Mouse (Mus musculus) CH12.LX (cell line): Measurements from ENCODE around the gene Pik3cg. TPM values are rescaled to one million over a fixed set of nuclear protein-coding genes. Genes with fewer than 3 reads are reported as not detected.
"Not testable (repeated sequence)": the region's sequence is repeated elsewhere in the genome, so short reads cannot be mapped to it uniquely, and the experiment has no call there.

Experiments
- DNase-seq: peaks from one replicate; pipeline ENCODE4 v3.0.0-alpha.2; 2013; ENCODE audit errors: extremely low read depth
- H3K27ac ChIP-seq: 2 replicates; pipeline ENCODE4 v1.5.1; 2012; ENCODE audit warnings: low read depth, mild to moderate bottlenecking, control low read depth, moderate library complexity; ENCODE audit not compliant: insufficient read depth
- H3K27me3 ChIP-seq: replicated peaks from 2 replicates; pipeline ENCODE3; 2012; ENCODE audit warnings: inconsistent platforms
- H3K36me3 ChIP-seq, 2 experiments: replicated peaks in 1 of 2; 2 replicates each; pipeline versions ENCODE3 to v1.6.1; 2012; ENCODE audit warnings: inconsistent platforms in 1 of 2, low read length in 1 of 2, mild to moderate bottlenecking in 1 of 2, mixed read lengths in 1 of 2, moderate library complexity in 1 of 2; ENCODE audit not compliant: control insufficient read depth in 1 of 2, insufficient read depth in 1 of 2
- H3K4me1 ChIP-seq, 2 experiments: 2 replicates each; pipeline ENCODE4 v1.6.1; 2012; ENCODE audit warnings: inconsistent platforms in 1 of 2, moderate library complexity in 1 of 2; ENCODE audit not compliant: insufficient read depth in 2 of 2, control insufficient read depth in 1 of 2
- H3K4me2 ChIP-seq: 2 replicates; pipeline ENCODE4 v1.6.1; 2012; ENCODE audit warnings: low read depth, mild to moderate bottlenecking, control low read depth; ENCODE audit not compliant: poor library complexity, insufficient read depth, severe bottlenecking
- H3K4me3 ChIP-seq, 3 experiments: fragments of 150-350 bp in 1 of 3; sonication (generic) in 1 of 3; replicated peaks in 1 of 3; 2 replicates each; pipeline versions ENCODE3 to v1.5.1; 2011 to 2012; ENCODE audit warnings: low read depth in 2 of 3, low read length in 2 of 3, mild to moderate bottlenecking in 2 of 3, moderate library complexity in 2 of 3, control low read depth in 1 of 3, improper control_type of control experiment in 1 of 3, inconsistent platforms in 1 of 3, mixed read lengths in 1 of 3; ENCODE audit not compliant: poor library complexity in 1 of 3
- H3K79me2 ChIP-seq: replicated peaks from 2 replicates; pipeline ENCODE4 v1.6.1; 2012; ENCODE audit warnings: mild to moderate bottlenecking, moderate library complexity; ENCODE audit not compliant: control insufficient read depth, poor library complexity, insufficient read depth, severe bottlenecking; ENCODE audit errors: extremely low read depth
- H3K9ac ChIP-seq: 2 replicates; pipeline ENCODE4 v1.6.1; 2012; ENCODE audit warnings: low read depth, mild to moderate bottlenecking, control low read depth, moderate library complexity; ENCODE audit not compliant: insufficient read depth
- H3K9me3 ChIP-seq: replicated peaks from 2 replicates; pipeline ENCODE3; 2012; ENCODE audit warnings: low read length, inconsistent platforms, mixed read lengths
- ELF1 ChIP-seq: IDR thresholded peaks from 2 replicates; pipeline ENCODE4 v1.6.1; 2014; ENCODE audit warnings: low read depth, mild to moderate bottlenecking, inconsistent platforms, low read length, improper control_type of control experiment
- EP300 ChIP-seq: IDR thresholded peaks from 2 replicates; pipeline ENCODE4 v1.6.1; 2011; ENCODE audit warnings: low read length, improper control_type of control experiment
- ETS1 ChIP-seq: conservative IDR thresholded peaks from 2 replicates; pipeline ENCODE4 v1.6.1; 2012; ENCODE audit warnings: low read depth, mild to moderate bottlenecking, inconsistent platforms, low read length, improper control_type of control experiment, moderate library complexity
- IRF4 ChIP-seq: IDR thresholded peaks from 2 replicates; pipeline ENCODE4 v1.6.1; 2014; ENCODE audit warnings: low read depth, mild to moderate bottlenecking, inconsistent platforms, low read length, improper control_type of control experiment
- KAT2A ChIP-seq: IDR thresholded peaks from 2 replicates; pipeline ENCODE4 v1.6.1; 2012; ENCODE audit warnings: low read length, improper control_type of control experiment, inconsistent platforms; ENCODE audit not compliant: insufficient replicate concordance
- MEF2A ChIP-seq: IDR thresholded peaks from 2 replicates; pipeline ENCODE4 v1.6.1; 2014; ENCODE audit warnings: low read depth, mild to moderate bottlenecking, inconsistent platforms, low read length, improper control_type of control experiment, borderline replicate concordance
- POLR2AphosphoS2 ChIP-seq: IDR thresholded peaks from 2 replicates; pipeline ENCODE4 v1.6.1; 2011; ENCODE audit warnings: low read depth, low read length, improper control_type of control experiment
- SMC3 ChIP-seq: IDR thresholded peaks from 2 replicates; pipeline ENCODE4 v1.6.1; 2011; ENCODE audit warnings: low read depth, low read length, improper control_type of control experiment
- TCF12 ChIP-seq: IDR thresholded peaks from 2 replicates; pipeline ENCODE4 v1.6.1; 2014; ENCODE audit warnings: low read depth, mild to moderate bottlenecking, inconsistent platforms, low read length, improper control_type of control experiment
- UBTF ChIP-seq: IDR thresholded peaks from 2 replicates; pipeline ENCODE4 v1.6.1; 2012; ENCODE audit warnings: low read depth, mild to moderate bottlenecking, inconsistent platforms, low read length, improper control_type of control experiment, moderate library complexity
- USF1 ChIP-seq: IDR thresholded peaks from 2 replicates; pipeline ENCODE4 v1.6.1; 2014; ENCODE audit warnings: low read depth, mild to moderate bottlenecking, inconsistent platforms, low read length, improper control_type of control experiment
- USF2 ChIP-seq: conservative IDR thresholded peaks from 2 replicates; pipeline ENCODE4 v1.6.1; 2011; ENCODE audit warnings: low read depth, low read length, improper control_type of control experiment
- ZC3H11A ChIP-seq: IDR thresholded peaks from 2 replicates; pipeline ENCODE4 v1.6.1; 2012; ENCODE audit warnings: low read depth, mild to moderate bottlenecking, inconsistent platforms, low read length, improper control_type of control experiment
- ZKSCAN1 ChIP-seq: IDR thresholded peaks from 2 replicates; pipeline ENCODE4 v1.6.1; 2012; ENCODE audit warnings: low read depth, inconsistent platforms, low read length, improper control_type of control experiment, borderline replicate concordance
- dilution Hi-C: fragments of 300-500 bp; cut with MboI; formaldehyde crosslinking; loops from 2 replicates; pipeline ENCODE4 v1.14.3; 2020; ENCODE audit warnings: low sequenced_read_pairs; ENCODE audit not compliant: extremely low pct_unique_long_range_greater_than_20kb, extremely low pct_ligation_motif_present
- in situ Hi-C: fragments of 300-500 bp; cut with MboI; formaldehyde crosslinking; loops from 3 replicates; pipeline ENCODE4 v1.14.3; 2019; ENCODE audit warnings: low sequenced_read_pairs, low pct_ligation_motif_present, low pct_unique_long_range_greater_than_20kb, mixed read lengths
- polyA plus RNA-seq: library from polyadenylated mRNA; unstranded; fragments of >175 nt; gene quantifications from 2 replicates; pipeline ENCODE4 v1.2.1, GENCODE M21; 2012; ENCODE audit warnings: low read depth; ENCODE audit not compliant: insufficient read length
- total RNA-seq, 2 experiments: library from RNA; depleted of rRNA; stranded (reverse); fragments of 300-350 nt in 1 of 2; fragments of >200 nt in 1 of 2; gene quantifications; 2 replicates each; pipeline ENCODE4 v1.2.3; 2012 to 2014

Gene Pik3cg
- total and polyA plus RNA-seq, 3 experiments, result 35.4 to 40.6 (median 35.8) TPM

DNA sequence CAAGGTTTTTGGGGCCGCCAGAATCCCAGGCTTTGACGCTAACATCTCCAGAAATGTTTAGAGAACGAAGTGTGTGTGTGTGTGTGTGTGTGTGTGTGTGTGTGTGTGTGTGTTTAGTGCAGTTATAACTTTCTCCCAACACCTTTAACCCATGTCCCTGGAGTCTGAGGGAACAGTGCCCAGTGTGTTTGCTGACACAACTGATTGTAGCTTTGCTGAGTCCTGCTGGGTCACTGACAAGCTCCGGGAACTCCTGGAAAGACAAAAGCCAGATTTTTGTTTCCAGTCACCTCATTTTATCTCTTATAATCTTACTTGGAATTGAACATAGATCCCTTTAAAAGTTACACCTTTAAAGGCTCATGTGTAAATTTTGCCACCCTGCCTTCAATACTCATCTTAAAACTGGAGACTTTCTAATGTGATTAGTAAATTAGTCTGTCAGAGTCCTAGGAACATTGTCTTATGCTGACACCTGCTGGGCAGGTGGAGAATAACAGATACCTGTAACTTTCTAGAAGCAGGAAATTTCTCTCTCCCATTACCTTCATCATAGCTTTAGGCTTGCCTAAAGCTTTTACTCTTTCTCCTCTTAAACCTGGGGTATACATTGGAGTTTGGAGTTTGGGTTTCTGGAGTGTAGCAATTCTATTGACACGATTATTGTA lies 37.2 kb upstream of the Pik3cg start (continued):
- 0 out of 2 replicates have a peak, but pooled peaks have one; percentile 22 for TF ChIP-seq ELF1
- TF ChIP-seq USF1, result no peak

- H3K27ac ChIP-seq, result no peak overlapping the region
- no peaks in the 10 kb centered on the region for H3K9me3 ChIP-seq
- H3K4me1 ChIP-seq, result peaks cover 8 to 18% of the 10 kb centered on the region in 2 experiments
- in situ Hi-C loops, result no loop called here
- H3K36me3 ChIP-seq, result no peaks in the 10 kb centered on the region
- H3K27me3 ChIP-seq, result no peaks in the 10 kb centered on the region
- no peak overlapping the region for H3K9ac ChIP-seq
- dilution Hi-C loops, result no loop called here
- no peak overlapping the region for H3K4me2 ChIP-seq
- TF ChIP-seq KAT2A (no peak), ETS1 (no peak), IRF4 (no peak), POLR2AphosphoS2 (no peak), TCF12 (no peak), SMC3 (no peak), ZC3H11A (no peak), UBTF (no peak), ZKSCAN1 (no peak), USF2 (no peak), MEF2A (no peak), EP300 (no peak), ELF1 (no peak)
- TF ChIP-seq, all 38 proteins: peak for 0
- Histone ChIP-seq H3K79me2 (no peaks in the 10 kb centered on the region), H3K4me3 (no peak overlapping the region)
- DNase-seq, result no peak
Measured at GRCm38 (mm10) chr12:32243586-32243985, 35.1 kb upstream of the Pik3cg start.

- H3K79me2 ChIP-seq, H3K27me3 ChIP-seq, H3K4me2 ChIP-seq, dilution Hi-C loops, DNase-seq, H3K27ac ChIP-seq, H3K4me3 ChIP-seq, in situ Hi-C loops, H3K9ac ChIP-seq, H3K9me3 ChIP-seq, H3K36me3 ChIP-seq: not testable (repeated sequence)
- H3K4me1 ChIP-seq, result peaks cover 1 to 11% of the 10 kb centered on the region in 2 experiments
Measured at GRCm38 (mm10) chr12:32239134-32239533, 30.7 kb upstream of the Pik3cg start.
